Mouse (Mus musculus) lung, adult 10 weeks (tissue): ENCODE measurements around the gene Gja5. TPM values are rescaled to one million over a fixed set of nuclear protein-coding genes. Genes with fewer than 3 reads are reported as not detected.

Experiments used
- polyA plus RNA-seq: library from polyadenylated mRNA; stranded (reverse); fragments of 350-450 nt; fragmentation: Illumina TruSeq; extraction: RNeasy Lipid Tissue Mini Kit (QIAGEN cat#74804); gene quantifications from one replicate; pipeline ENCODE4 v1.2.3, GENCODE M21; 2014; ENCODE audit warnings: low read depth, low replicate concordance; ENCODE audit not compliant: insufficient read depth

Gja5 gene
- polyA plus RNA-seq, result 29.2 TPM

DNA sequence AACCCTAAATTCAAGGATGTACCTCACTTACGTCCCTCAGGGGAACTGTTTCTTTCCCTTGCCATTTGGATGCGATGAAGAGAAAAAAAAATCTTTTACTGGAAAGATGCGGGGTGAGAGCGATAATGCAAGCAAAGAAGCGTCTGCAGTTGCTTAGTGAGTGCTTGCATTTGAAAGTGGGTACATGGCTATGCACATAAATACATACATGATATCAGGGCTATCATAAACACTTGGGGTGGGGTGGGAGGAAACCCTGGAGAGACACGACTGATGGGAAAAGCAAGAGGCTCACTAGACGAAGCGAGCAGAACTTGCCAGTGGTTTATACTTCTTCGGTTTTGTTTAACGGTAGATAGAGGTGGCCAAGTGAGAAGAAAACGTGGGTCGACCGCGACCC lies at the start of gene Gja5:
Gene Gja5 (plus strand): TSS at position 301 of the 400 bp plus-strand sequence.

DNA sequence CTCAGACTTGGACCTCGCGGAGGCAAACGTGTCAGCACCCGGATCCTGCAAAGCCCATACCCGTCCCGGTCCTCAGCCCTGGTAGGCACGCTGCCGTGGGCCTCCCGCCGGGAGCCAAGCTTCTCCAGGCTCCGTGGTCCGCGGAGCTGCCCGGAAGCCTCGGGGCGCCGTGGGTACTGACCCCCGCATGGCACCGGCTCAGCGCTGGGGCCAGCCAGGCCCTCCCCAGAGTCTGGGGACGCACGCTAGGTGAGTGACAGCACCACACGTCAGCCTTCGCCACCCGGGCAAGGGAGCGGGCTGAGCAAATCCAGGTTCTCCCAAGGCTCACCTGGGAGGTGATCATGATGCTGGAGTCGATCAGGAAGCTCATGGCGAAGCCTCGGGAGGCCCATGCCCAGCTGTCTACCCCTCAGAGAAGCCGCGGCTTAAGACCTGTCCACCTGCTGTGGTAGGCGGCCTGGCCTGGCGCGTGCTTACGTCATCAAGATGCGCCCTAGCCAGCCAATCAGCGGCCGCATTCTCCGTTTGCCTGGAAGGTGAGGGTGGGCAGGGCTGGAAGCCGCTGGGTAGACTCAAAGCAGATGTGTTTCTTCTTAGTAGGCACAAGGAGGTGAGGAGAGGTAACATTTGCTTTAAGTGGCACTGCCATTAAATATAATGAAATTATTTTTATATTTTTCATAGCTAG lies 503 bp downstream of the Gja5 start, which contains the start of gene Gpr89:
Gene Gpr89 (minus strand): TSS at position 496 of the 691 bp plus-strand sequence.

DNA sequence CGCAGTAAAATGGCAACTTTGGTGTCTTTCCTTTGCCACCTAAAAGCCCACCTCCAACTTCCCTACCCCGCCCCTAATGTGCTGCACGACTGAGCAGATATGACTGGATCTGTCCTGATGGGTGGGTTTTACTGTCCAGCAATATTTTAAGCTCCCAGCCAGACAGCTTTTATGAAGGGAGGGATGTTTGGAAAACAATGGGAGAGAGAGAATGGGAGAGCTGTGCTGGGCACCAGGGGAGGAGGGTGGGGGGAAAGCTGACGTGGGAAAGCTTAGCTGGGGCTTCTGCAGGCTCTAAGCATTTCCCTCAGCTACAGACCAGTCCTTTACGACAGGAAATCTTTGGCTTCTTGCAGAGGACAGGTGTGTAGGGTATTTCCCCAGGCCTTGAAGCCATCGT lies 21.4 kb downstream of the Gja5 start, which contains the start of gene Gja8:
Gene Gja8 (minus strand): TSS at position 101 of the 400 bp plus-strand sequence.

Other genes with a start within 250 kb of the Gja5 start
- 0.77 TPM for gene Ankrd35, start 234.6 kb upstream of the Gja5 start, polyA plus RNA-seq
- gene Pias3, start 208.3 kb upstream of the Gja5 start, polyA plus RNA-seq, result 13.8 TPM
- gene Nudt17, start 196.1 kb upstream of the Gja5 start, polyA plus RNA-seq, result 3.0 TPM
- 13.1 TPM for gene Polr3c, start 177.1 kb upstream of the Gja5 start, polyA plus RNA-seq
- 23.2 TPM for gene Rnf115, start 177.0 kb upstream of the Gja5 start, polyA plus RNA-seq
- gene Pdzk1, start 75.4 kb upstream of the Gja5 start, polyA plus RNA-seq, result not detected
- 0.87 TPM for gene Cd160, start 75.3 kb upstream of the Gja5 start, polyA plus RNA-seq
- 5.4 TPM for gene Gpr89, start 653 bp downstream of the Gja5 start, polyA plus RNA-seq
- gene Gja8, start 21.3 kb downstream of the Gja5 start, polyA plus RNA-seq, result not detected